Comparison of ENCODE assay signal across 10 mouse cellular contexts in the genomic region with DNA sequence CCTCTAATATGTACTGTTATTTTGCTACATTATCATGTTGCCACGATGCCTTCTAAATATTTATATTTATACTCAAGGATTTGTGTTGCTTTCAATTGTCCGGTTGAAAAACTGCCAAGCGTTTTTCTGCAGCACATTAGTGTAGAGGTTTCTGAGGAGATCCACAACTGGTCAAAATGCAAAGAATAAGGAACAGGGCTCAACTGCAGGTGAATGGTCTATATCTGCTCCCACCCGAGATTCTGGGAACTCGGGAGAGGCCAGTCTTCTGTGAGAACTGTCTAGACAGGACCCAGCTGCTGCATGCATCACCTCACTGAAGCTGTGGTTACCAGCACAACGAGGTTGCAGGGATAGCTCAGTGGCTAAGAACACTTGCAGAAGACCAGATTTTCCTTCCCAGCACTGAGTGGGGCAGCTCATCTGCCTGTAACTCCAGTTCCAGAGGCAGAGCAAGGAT. TPM values are rescaled to one million over a fixed set of nuclear protein-coding genes. Genes with fewer than 3 reads are reported as not detected.
DNase-seq lines count a peak whose midpoint lies in the region; ATAC-seq and TF ChIP-seq lines count a peak whose summit lies in the region.
"Had no signal": no experiment of that assay in that cellular context is flagged by ENCODE, and none has a peak within 500 bp of the region (broad histone marks: within the 10 kb centered on the region; RNA-seq: fewer than 3 reads in every experiment).

No protein-coding gene starts in this region.

- ATAC-seq in kidney, embryonic 16.5 days (ENCODE audit: low FRiP score, low TSS enrichment), result no peak
- 0 out of 2 replicates have a peak, but pooled peaks have one; percentile 0 for ATAC-seq in G1E (ENCODE audit: extremely low read depth, insufficient number of reproducible peaks, low FRiP score, poor library complexity, severe bottlenecking)
- ATAC-seq in limb, embryonic 13.5 days (ENCODE audit: low FRiP score, low read depth), result no peak

- no peak overlapping the region for H3K9ac ChIP-seq in kidney, embryonic 16.5 days (replicated peaks; ENCODE audit: low read length)
- no peak overlapping the region for H3K9ac ChIP-seq in limb, embryonic 13.5 days

- TF ChIP-seq CTCF in G1E (IDR thresholded peaks at IDR 0.05; ENCODE audit: low read depth, low read length), result no peak

- 40% methylated on average over 6 of the region's 6 CpGs for WGBS in kidney, embryonic 16.5 days
- 55% methylated on average over 6 of the region's 6 CpGs for WGBS in limb, embryonic 13.5 days

- no peak overlapping the region for H3K4me3 ChIP-seq in kidney, embryonic 16.5 days (ENCODE audit: low read length)
- no peak overlapping the region; the same call in 1 of the 2 replicates for H3K4me3 ChIP-seq in G1E (ENCODE audit: low read depth, low read length)
- H3K4me3 ChIP-seq in limb, embryonic 13.5 days, result no peak overlapping the region
- H3K4me3 ChIP-seq: erythroblast, embryonic 14.5 days had no signal

- peaks cover 8% of the 10 kb centered on the region for H3K4me1 ChIP-seq in kidney, embryonic 16.5 days (ENCODE audit: insufficient read depth, low read length)
- H3K4me1 ChIP-seq in G1E (ENCODE audit: insufficient read depth, low read depth, low read length), result peaks cover 50% of the 10 kb centered on the region
- peaks cover 7% of the 10 kb centered on the region for H3K4me1 ChIP-seq in limb, embryonic 13.5 days

- DNase-seq in cerebellum, postnatal 10 days, result peak; percentile 26 to 53
- DNase-seq in cerebellum, adult 8-10 months, result no peak
- DNase-seq in kidney, adult 11 months, result no peak
- no peak for DNase-seq in G1E (ENCODE audit: low spot score)
- no peak for DNase-seq in frontal cortex, postnatal 10 days (ENCODE audit: low spot score in 2 of 2)
- no peak for DNase-seq in ovary, postnatal 14 days (ENCODE audit: low spot score)
- DNase-seq: adrenal gland, postnatal 25 days had no signal

- no peak overlapping the region for H3K4me2 ChIP-seq in kidney, embryonic 16.5 days (replicated peaks; ENCODE audit: low read depth, low read length)
- H3K4me2 ChIP-seq in limb, embryonic 13.5 days (replicated peaks), result no peak overlapping the region

- peak overlapping the region; percentile 29; the same call in 1 of the 2 replicates for H3K27ac ChIP-seq in kidney, embryonic 16.5 days (ENCODE audit: low read length)
- peak overlapping the region; percentile 59; the same call in 1 of the 2 replicates for H3K27ac ChIP-seq in limb, embryonic 13.5 days

- no peaks in the 10 kb centered on the region for H3K27me3 ChIP-seq in kidney, embryonic 16.5 days (ENCODE audit: insufficient read depth, low read length)
- H3K27me3 ChIP-seq in G1E (ENCODE audit: insufficient read depth, low read length), result peaks cover 2% of the 10 kb centered on the region
- no peaks in the 10 kb centered on the region for H3K27me3 ChIP-seq in limb, embryonic 13.5 days

- no peaks in the 10 kb centered on the region for H3K9me3 ChIP-seq in kidney, embryonic 16.5 days (ENCODE audit: low read length)
- no peaks in the 10 kb centered on the region for H3K9me3 ChIP-seq in G1E (replicated peaks)
- no peaks in the 10 kb centered on the region for H3K9me3 ChIP-seq in limb, embryonic 13.5 days

- no peaks in the 10 kb centered on the region for H3K36me3 ChIP-seq in kidney, embryonic 16.5 days (ENCODE audit: insufficient read depth, low read length)
- H3K36me3 ChIP-seq in G1E (replicated peaks), result peaks cover 7% of the 10 kb centered on the region
- H3K36me3 ChIP-seq in limb, embryonic 13.5 days, result no peaks in the 10 kb centered on the region

RNA-seq across cellular contexts. Expression of gene Eapp, which starts 2.1 kb away (rescaled TPM):
- 59.8 and 60.8 TPM in 2 replicates for polyA plus RNA-seq in kidney, embryonic 16.5 days (2015; fragmentation: Nextera tagmentation; extraction: Ambion mirVana)
- total RNA-seq in G1E (2014; fragmentation: Nextera tagmentation) (53.2 and 70.6 TPM in 2 replicates), G1E (2017) (84.9 and 106 TPM in 2 replicates)
- 59.6 and 98.9 TPM in 2 replicates for polyA plus RNA-seq in G1E (2012)
- polyA plus RNA-seq in limb, embryonic 13.5 days (2015; fragmentation: Nextera tagmentation; extraction: Ambion mirVana), result 72.8 and 79.7 TPM in 2 replicates

RNA-seq across cellular contexts. Expression of gene Sptssa, which starts 41.4 kb away (rescaled TPM):
- 203 and 212 TPM in 2 replicates for polyA plus RNA-seq in kidney, embryonic 16.5 days (2015; fragmentation: Nextera tagmentation; extraction: Ambion mirVana)
- total RNA-seq in G1E (2014; fragmentation: Nextera tagmentation) (50.6 and 51.8 TPM in 2 replicates), G1E (2017) (288 and 294 TPM in 2 replicates)
- polyA plus RNA-seq in G1E (2012), result 20.1 and 24.3 TPM in 2 replicates
- polyA plus RNA-seq in limb, embryonic 13.5 days (2015; fragmentation: Nextera tagmentation; extraction: Ambion mirVana), result 219 and 235 TPM in 2 replicates

Comparison
In these comparisons a context has a peak if more than half of its experiments do, and no peak if none do; other contexts are left out.
1. DNase-seq: peak in cerebellum, postnatal 10 days (2 of 2); none in cerebellum, adult 8-10 months (single experiment), kidney, adult 11 months (single experiment), G1E (single experiment), frontal cortex, postnatal 10 days (0 of 2) and ovary, postnatal 14 days (single experiment).